Mouse (Mus musculus) heart, adult 2 months (tissue): ENCODE measurements at regions not wholly inside any gene's neighbourhood (a gene's known extent, or its start where the extent isn't known, plus 50 kb on each side); places are given as distances from the start of the nearest gene placed in this dataset.

Experiments
- DNase-seq, 2 experiments: peaks; one replicate each; pipeline ENCODE4 v3.0.0; 2021
- H3K27ac ChIP-seq: fragments of 200-600 bp; 2 replicates; pipeline ENCODE4 v1.8.1; 2022
- H3K27me3 ChIP-seq: fragments of 200-500 bp; 2 replicates; pipeline ENCODE4 v1.6.1; 2012; ENCODE audit warnings: mild to moderate bottlenecking, low read length, inconsistent platforms, mixed read lengths; ENCODE audit not compliant: control insufficient read depth, insufficient read depth
- H3K36me3 ChIP-seq: fragments of 200-500 bp; 2 replicates; pipeline ENCODE4 v1.6.1; 2012; ENCODE audit warnings: low read length, inconsistent platforms; ENCODE audit not compliant: control insufficient read depth, insufficient read depth
- H3K4me1 ChIP-seq: fragments of 200-500 bp; 2 replicates; pipeline ENCODE4 v1.6.1; 2011; ENCODE audit warnings: low read length; ENCODE audit not compliant: control insufficient read depth, insufficient read depth
- H3K4me3 ChIP-seq: fragments of 200-600 bp; 2 replicates; pipeline ENCODE4 v1.8.1; 2022
- H3K79me2 ChIP-seq: fragments of 200-500 bp; replicated peaks from 2 replicates; pipeline ENCODE4 v1.6.1; 2012; ENCODE audit warnings: mild to moderate bottlenecking, inconsistent platforms, low read length, moderate library complexity, mixed read lengths; ENCODE audit not compliant: control insufficient read depth, insufficient read depth
- H3K9ac ChIP-seq: fragments of 200-500 bp; 2 replicates; pipeline ENCODE4 v1.6.1; 2012; ENCODE audit warnings: low read depth, mild to moderate bottlenecking, control low read depth, inconsistent platforms, low read length, mixed read lengths
- CTCF ChIP-seq: fragments of 200-600 bp; IDR thresholded peaks from 2 replicates; pipeline ENCODE4 v1.8.1; 2022; ENCODE audit warnings: antibody characterized with exemption, mild to moderate bottlenecking, moderate library complexity
- EP300 ChIP-seq: fragments of 200-500 bp; IDR thresholded peaks from 2 replicates; pipeline ENCODE4 v1.6.1; 2011; ENCODE audit warnings: low read depth, low read length, control low read depth; ENCODE audit not compliant: insufficient read depth
- POLR2A ChIP-seq: fragments of 200-500 bp; IDR thresholded peaks from 2 replicates; pipeline ENCODE4 v1.6.1; 2011; ENCODE audit warnings: mild to moderate bottlenecking, low read depth, low read length, control low read depth; ENCODE audit not compliant: insufficient read depth
- WGBS: fragments of 180-500 bp; shearing (Covaris S2); methylation state at CpG from one replicate; pipeline ENCODE4 v1.1.7; 2018; 5-methylcytosine and 5-hydroxymethylcytosine counted together
- intact Hi-C: fragments of 180-260 bp; cut with DNase I; formaldehyde crosslinking; loops from one replicate; pipeline ENCODE4 v1.15.1; 2025

DNA sequence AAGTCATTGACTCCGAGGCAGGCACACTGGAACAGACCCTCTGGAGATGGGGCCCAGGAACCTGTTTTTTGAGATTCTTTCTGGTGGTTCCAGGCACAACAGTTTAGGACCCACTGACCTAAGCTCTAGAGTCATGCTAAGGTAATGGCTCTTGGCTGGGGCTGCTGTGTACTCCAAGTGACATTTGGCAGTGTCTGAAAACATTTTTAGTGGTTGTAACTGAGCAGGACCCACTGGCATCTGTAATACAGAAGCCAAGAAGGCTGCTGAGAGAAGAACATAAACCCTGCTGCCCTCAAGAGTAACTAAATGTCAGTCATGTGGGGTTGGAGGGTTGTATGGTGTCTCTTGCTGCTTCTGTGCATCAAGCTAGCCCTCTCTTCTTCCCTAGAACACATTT lies 73.1 kb upstream of the Gadd45a start:
- intact Hi-C loops = no loop called here
- Histone ChIP-seq H3K27me3 (no peaks in the 10 kb centered on the region), H3K27ac (no peak overlapping the region), H3K4me1 (peaks cover 1% of the 10 kb centered on the region; the same call in 1 of the 2 replicates), H3K9ac (no peak overlapping the region), H3K4me3 (no peak overlapping the region), H3K79me2 (no peaks in the 10 kb centered on the region), H3K36me3 (no peaks in the 10 kb centered on the region)
- TF ChIP-seq EP300 = no peak
- no peak for TF ChIP-seq POLR2A
- no peak for TF ChIP-seq CTCF
- WGBS = 83% methylated on average over 1 of the region's 1 CpGs
- DNase-seq = no peak

DNA sequence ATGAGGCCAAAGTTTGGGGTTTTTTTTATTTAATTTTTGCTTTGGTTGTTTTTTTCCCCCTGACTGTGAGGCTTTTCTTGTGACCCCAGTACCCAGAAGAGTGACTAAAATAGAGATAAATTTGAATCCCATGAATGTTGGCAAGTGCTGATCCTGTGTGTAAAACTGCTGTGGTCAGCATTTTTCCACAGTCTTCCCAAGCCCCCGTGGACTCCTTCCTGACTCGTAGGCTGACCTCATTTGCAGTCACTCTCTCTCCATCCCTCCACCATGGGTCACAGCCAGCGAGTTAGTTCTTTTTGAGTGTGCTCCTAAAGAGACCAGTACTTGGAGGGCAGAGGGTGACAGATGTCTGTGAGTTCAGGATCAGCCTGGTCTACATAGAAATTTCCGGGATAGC lies 72.5 kb upstream of the Gadd45a start:
- Histone ChIP-seq H3K79me2 (no peaks in the 10 kb centered on the region), H3K4me3 (no peak overlapping the region), H3K36me3 (no peaks in the 10 kb centered on the region), H3K4me1 (peaks cover 1% of the 10 kb centered on the region; the same call in 1 of the 2 replicates), H3K27me3 (no peaks in the 10 kb centered on the region), H3K27ac (no peak overlapping the region), H3K9ac (no peak overlapping the region)
- 65% methylated on average over 4 of the region's 4 CpGs for WGBS
- intact Hi-C loops = no loop called here
- no peak for DNase-seq
- TF ChIP-seq POLR2A (no peak), EP300 (no peak), CTCF (no peak)

DNA sequence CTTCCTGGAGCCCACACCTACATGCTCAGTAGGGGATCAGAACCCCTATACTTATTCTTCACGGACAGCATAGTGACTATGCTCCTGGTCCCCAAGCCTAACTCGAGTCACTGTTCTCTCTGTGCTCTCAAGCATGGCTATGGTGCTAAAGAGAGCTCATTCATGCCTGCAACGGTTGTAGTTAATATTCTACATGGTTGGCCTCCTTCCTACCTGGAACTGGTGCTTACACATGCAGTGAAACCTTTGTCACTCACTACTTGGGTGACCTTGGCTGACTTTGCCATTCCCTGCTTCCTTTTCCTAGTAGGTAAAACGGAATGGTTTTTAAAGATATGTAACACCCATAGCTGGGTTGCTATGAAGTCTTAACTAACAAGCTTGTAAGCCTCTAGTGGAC lies 70.3 kb upstream of the Gadd45a start:
- H3K36me3 ChIP-seq = no peaks in the 10 kb centered on the region
- no peak overlapping the region for H3K27ac ChIP-seq
- no peak overlapping the region for H3K4me3 ChIP-seq
- 76% methylated on average over 4 of the region's 4 CpGs for WGBS
- intact Hi-C loops = no loop called here
- DNase-seq = no peak
- H3K4me1 ChIP-seq = peaks cover 9% of the 10 kb centered on the region
- H3K79me2 ChIP-seq = no peaks in the 10 kb centered on the region
- H3K9ac ChIP-seq = no peak overlapping the region
- H3K27me3 ChIP-seq = no peaks in the 10 kb centered on the region
- TF ChIP-seq EP300 = no peak
- TF ChIP-seq POLR2A = no peak
- TF ChIP-seq CTCF = no peak

DNA sequence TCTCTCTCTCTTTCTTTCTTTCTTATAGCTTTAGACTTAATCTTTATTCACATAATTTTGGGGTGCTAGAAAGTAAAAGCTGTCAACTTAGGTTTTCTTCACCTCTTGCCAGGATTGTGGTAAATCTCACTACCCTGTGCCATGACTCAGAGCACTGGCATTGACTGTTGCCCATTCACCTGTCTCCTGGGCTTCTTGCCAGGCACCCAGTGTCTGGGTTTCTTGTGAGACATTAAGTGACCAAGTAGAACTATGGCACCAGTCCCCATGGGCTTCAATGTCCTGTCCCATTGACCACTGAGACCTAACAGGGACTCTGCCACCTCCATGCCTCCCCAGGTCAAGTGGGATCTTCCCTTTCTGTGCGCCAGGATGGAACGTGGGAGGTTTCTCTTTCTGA lies 69.2 kb upstream of the Gadd45a start:
- H3K36me3 ChIP-seq = no peaks in the 10 kb centered on the region
- no peaks in the 10 kb centered on the region for H3K79me2 ChIP-seq
- TF ChIP-seq EP300 = no peak
- TF ChIP-seq POLR2A = no peak
- no peak for TF ChIP-seq CTCF
- peaks cover 16% of the 10 kb centered on the region for H3K4me1 ChIP-seq
- 92% methylated on average over 2 of the region's 2 CpGs for WGBS
- H3K4me3 ChIP-seq = no peak overlapping the region
- no peak overlapping the region for H3K9ac ChIP-seq
- DNase-seq = no peak
- no peaks in the 10 kb centered on the region for H3K27me3 ChIP-seq
- no peak overlapping the region for H3K27ac ChIP-seq
- intact Hi-C loops = no loop called here

DNA sequence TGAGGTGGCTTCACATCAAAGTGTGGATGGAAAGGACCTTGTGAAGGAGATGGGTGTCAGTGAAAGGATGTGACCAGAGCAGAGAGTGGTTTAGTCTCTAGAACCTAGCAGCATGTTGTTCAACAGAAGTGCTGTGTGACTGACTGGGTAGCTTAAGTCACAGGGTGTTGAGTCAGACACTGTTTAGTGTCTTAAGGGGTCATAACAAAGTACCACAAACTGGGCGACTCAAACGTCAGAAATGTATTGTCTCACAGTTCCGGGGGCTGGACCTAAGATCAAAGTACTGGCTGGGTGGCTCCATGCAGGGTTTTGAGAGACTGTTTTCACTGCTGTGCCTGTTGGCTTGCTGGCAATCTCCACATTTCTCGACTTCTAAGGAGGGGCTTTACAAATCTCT lies 68.1 kb upstream of the Gadd45a start:
- Histone ChIP-seq H3K4me3 (no peak overlapping the region), H3K9ac (no peak overlapping the region), H3K36me3 (no peaks in the 10 kb centered on the region), H3K4me1 (peaks cover 16% of the 10 kb centered on the region), H3K27ac (no peak overlapping the region), H3K79me2 (no peaks in the 10 kb centered on the region), H3K27me3 (no peaks in the 10 kb centered on the region)
- WGBS = 34% methylated on average over 4 of the region's 4 CpGs
- TF ChIP-seq POLR2A (no peak), EP300 (no peak), CTCF (no peak)
- DNase-seq = no peak
- intact Hi-C loops = no loop called here

DNA sequence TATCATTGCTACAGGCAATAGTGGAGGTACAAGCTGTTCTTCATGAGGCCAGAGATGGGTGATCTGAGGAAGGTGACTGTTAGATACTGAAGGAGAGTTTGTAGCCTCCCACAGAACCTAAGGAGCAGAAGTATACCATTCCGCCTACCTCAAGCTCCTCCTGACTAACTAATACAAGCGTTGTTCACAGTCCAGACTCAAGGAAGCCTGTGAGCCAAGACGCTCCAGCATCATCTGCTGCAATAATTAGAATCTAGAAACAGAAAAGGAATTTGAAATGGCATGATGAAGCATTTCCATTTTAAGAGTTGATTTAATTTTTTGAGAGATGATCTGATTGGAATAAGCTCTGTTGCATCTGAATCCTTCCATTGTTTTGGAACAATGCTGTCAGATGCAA lies 66.9 kb upstream of the Gadd45a start:
- Histone ChIP-seq H3K4me3 (no peak overlapping the region), H3K4me1 (peaks cover 16% of the 10 kb centered on the region), H3K79me2 (no peaks in the 10 kb centered on the region), H3K36me3 (no peaks in the 10 kb centered on the region), H3K9ac (no peak overlapping the region), H3K27me3 (no peaks in the 10 kb centered on the region), H3K27ac (no peak overlapping the region)
- intact Hi-C loops = no loop called here
- 70% methylated on average over 3 of the region's 3 CpGs for WGBS
- no peak for DNase-seq
- TF ChIP-seq CTCF = no peak
- TF ChIP-seq POLR2A = no peak
- TF ChIP-seq EP300 = no peak
